Mouse (Mus musculus) neural tube, embryonic 11.5 days (tissue): ENCODE data around the gene AA986860. TPM values are rescaled to one million over a fixed set of nuclear protein-coding genes. Genes with fewer than 3 reads are reported as not detected.

Source experiments
- ATAC-seq: fragments of 200-750 bp; cut with Nextera tagmentation; 2 replicates; pipeline ENCODE4 v1.8.0; 2017; ENCODE audit warnings: moderate number of reproducible peaks, mild to moderate bottlenecking, moderate TSS enrichment, moderate library complexity; ENCODE audit not compliant: insufficient read depth, low FRiP score, low TSS enrichment
- DNase-seq: peaks from one replicate; pipeline ENCODE4 v3.0.0-alpha.2; 2015; ENCODE audit warnings: low spot score
- H3K27ac ChIP-seq: fragments of 300-500 bp; sonication (generic); 2 replicates; pipeline ENCODE4 v1.5.1; 2014; ENCODE audit warnings: low read depth, mild to moderate bottlenecking, low read length
- H3K27me3 ChIP-seq: fragments of 300-500 bp; sonication (generic); 2 replicates; pipeline ENCODE4 v1.6.1; 2014; ENCODE audit warnings: mild to moderate bottlenecking, low read length, mixed read lengths; ENCODE audit not compliant: control insufficient read depth, insufficient read depth
- H3K36me3 ChIP-seq: fragments of 300-500 bp; sonication (generic); 2 replicates; pipeline ENCODE4 v1.6.1; 2014; ENCODE audit warnings: mild to moderate bottlenecking, low read length, moderate library complexity, mixed read lengths; ENCODE audit not compliant: control insufficient read depth, insufficient read depth
- H3K4me1 ChIP-seq: fragments of 300-500 bp; sonication (generic); 2 replicates; pipeline ENCODE4 v1.6.1; 2014; ENCODE audit warnings: low read length, mixed read lengths; ENCODE audit not compliant: control insufficient read depth, insufficient read depth
- H3K4me2 ChIP-seq: fragments of 300-500 bp; sonication (generic); 2 replicates; pipeline ENCODE4 v1.6.1; 2014; ENCODE audit warnings: low read depth, mild to moderate bottlenecking, moderate library complexity
- H3K4me3 ChIP-seq: fragments of 300-500 bp; sonication (generic); 2 replicates; pipeline ENCODE4 v1.5.1; 2014; ENCODE audit warnings: low read depth, low read length
- H3K9ac ChIP-seq: fragments of 300-500 bp; sonication (generic); 2 replicates; pipeline ENCODE4 v1.6.1; 2014; ENCODE audit warnings: mild to moderate bottlenecking, low read length
- H3K9me3 ChIP-seq: fragments of 300-500 bp; sonication (generic); 2 replicates; pipeline ENCODE4 v1.6.1; 2016; ENCODE audit warnings: low read length; ENCODE audit not compliant: control insufficient read depth
- WGBS: fragments of 180-500 bp; shearing (Covaris S2); extraction: QIAGEN DNeasy Blood & Tissue Kit; methylation state at CpG from one replicate; pipeline ENCODE4 v1.1.7; 2014; 5-methylcytosine and 5-hydroxymethylcytosine counted together
- polyA plus RNA-seq: library from polyadenylated mRNA; unstranded; fragments of >200 nt; fragmentation: Nextera tagmentation; extraction: Ambion mirVana; gene quantifications from 2 replicates; pipeline ENCODE4 v1.2.1, GENCODE M21; 2014

The AA986860 gene
- polyA plus RNA-seq, 1 experiment from 2014 or later = 0.32 TPM

- ATAC-seq (no peak), DNase-seq (no peak)
- no peak within 1 kb of the TSS for H3K27ac ChIP-seq
- no peaks in the 10 kb centered on the region for H3K4me1 ChIP-seq
- no peak within 1 kb of the TSS for H3K4me3 ChIP-seq
- WGBS = 83% methylated on average over 2 of the region's 2 CpGs
- H3K4me2 ChIP-seq = no peak within 1 kb of the TSS
- no peak within 1 kb of the TSS for H3K9ac ChIP-seq
- H3K9me3 ChIP-seq = no peaks in the 10 kb centered on the region
- H3K36me3 ChIP-seq = no peaks in the 10 kb centered on the region
- H3K27me3 ChIP-seq = no peaks in the 10 kb centered on the region
Observed at GRCm38 (mm10) chr1:130729153-130729552, 2.6 kb upstream of the AA986860 start, which contains the start of gene Pfkfb2. Gene Pfkfb2, minus strand, starts transcription at chr1:130729253.

- Histone ChIP-seq H3K4me3 (no peak overlapping the region), H3K9me3 (no peaks in the 10 kb centered on the region), H3K4me1 (no peaks in the 10 kb centered on the region), H3K4me2 (no peak overlapping the region), H3K27ac (no peak overlapping the region), H3K9ac (no peak overlapping the region), H3K36me3 (no peaks in the 10 kb centered on the region), H3K27me3 (no peaks in the 10 kb centered on the region)
- 90% methylated on average over 13 of the region's 13 CpGs for WGBS
- DNase-seq (no peak), ATAC-seq (no peak)
Observed at GRCm38 (mm10) chr1:130732706-130733658, 1.2 kb downstream of the AA986860 start.

GRCm38 (mm10) chr1:130733671-130734070 lies 1.9 kb downstream of the AA986860 start:
- Histone ChIP-seq H3K4me1 (no peaks in the 10 kb centered on the region), H3K4me3 (no peak overlapping the region), H3K9ac (no peak overlapping the region), H3K27ac (no peak overlapping the region), H3K27me3 (no peaks in the 10 kb centered on the region), H3K9me3 (no peaks in the 10 kb centered on the region), H3K4me2 (no peak overlapping the region), H3K36me3 (no peaks in the 10 kb centered on the region)
- no peak for ATAC-seq
- WGBS = 89% methylated on average over 4 of the region's 4 CpGs
- DNase-seq = no peak

GRCm38 (mm10) chr1:130734452-130734851 lies 2.7 kb downstream of the AA986860 start:
- WGBS = 83% methylated on average over 5 of the region's 5 CpGs
- Histone ChIP-seq H3K4me1 (no peaks in the 10 kb centered on the region), H3K36me3 (no peaks in the 10 kb centered on the region), H3K4me3 (no peak overlapping the region), H3K9me3 (no peaks in the 10 kb centered on the region), H3K27ac (no peak overlapping the region), H3K9ac (no peak overlapping the region), H3K27me3 (no peaks in the 10 kb centered on the region), H3K4me2 (no peak overlapping the region)
- ATAC-seq = no peak
- no peak for DNase-seq

GRCm38 (mm10) chr1:130734852-130735251 lies 3.1 kb downstream of the AA986860 start:
- Histone ChIP-seq H3K9me3 (no peaks in the 10 kb centered on the region), H3K9ac (no peak overlapping the region), H3K4me1 (no peaks in the 10 kb centered on the region), H3K4me3 (no peak overlapping the region), H3K4me2 (no peak overlapping the region), H3K27ac (no peak overlapping the region), H3K36me3 (no peaks in the 10 kb centered on the region), H3K27me3 (no peaks in the 10 kb centered on the region)
- WGBS = 90% methylated on average over 8 of the region's 8 CpGs
- ATAC-seq (no peak), DNase-seq (no peak)

- no peak for DNase-seq
- Histone ChIP-seq H3K27ac (no peak overlapping the region), H3K4me1 (no peaks in the 10 kb centered on the region), H3K9me3 (no peaks in the 10 kb centered on the region), H3K27me3 (no peaks in the 10 kb centered on the region), H3K9ac (no peak overlapping the region), H3K36me3 (no peaks in the 10 kb centered on the region), H3K4me3 (no peak overlapping the region), H3K4me2 (no peak overlapping the region)
- WGBS = 27% methylated on average over 11 of the region's 11 CpGs
- ATAC-seq = no peak
Observed at GRCm38 (mm10) chr1:130737411-130737881, 5.7 kb downstream of the AA986860 start.

- WGBS = 85% methylated on average over 7 of the region's 7 CpGs
- Histone ChIP-seq H3K27ac (no peak overlapping the region), H3K9ac (no peak overlapping the region), H3K4me2 (no peak overlapping the region), H3K27me3 (no peaks in the 10 kb centered on the region), H3K4me3 (no peak overlapping the region), H3K9me3 (no peaks in the 10 kb centered on the region), H3K36me3 (no peaks in the 10 kb centered on the region), H3K4me1 (no peaks in the 10 kb centered on the region)
- no peak for ATAC-seq
- DNase-seq = no peak
Observed at GRCm38 (mm10) chr1:130737916-130738315, 6.1 kb downstream of the AA986860 start.

- DNase-seq = no peak
- Histone ChIP-seq H3K9ac (no peak overlapping the region), H3K27ac (no peak overlapping the region), H3K4me3 (no peak overlapping the region), H3K27me3 (no peaks in the 10 kb centered on the region), H3K36me3 (no peaks in the 10 kb centered on the region), H3K9me3 (no peaks in the 10 kb centered on the region), H3K4me1 (no peaks in the 10 kb centered on the region), H3K4me2 (no peak overlapping the region)
- no peak for ATAC-seq
- 74% methylated on average over 3 of the region's 3 CpGs for WGBS
Observed at GRCm38 (mm10) chr1:130738551-130739106, 6.9 kb downstream of the AA986860 start.

GRCm38 (mm10) chr1:130739636-130740035 lies 7.9 kb downstream of the AA986860 start:
- Histone ChIP-seq H3K9ac (no peak overlapping the region), H3K4me2 (no peak overlapping the region), H3K27ac (no peak overlapping the region), H3K4me1 (no peaks in the 10 kb centered on the region), H3K36me3 (no peaks in the 10 kb centered on the region), H3K4me3 (no peak overlapping the region), H3K9me3 (no peaks in the 10 kb centered on the region), H3K27me3 (no peaks in the 10 kb centered on the region)
- 82% methylated on average over 3 of the region's 3 CpGs for WGBS
- no peak for DNase-seq
- no peak for ATAC-seq
